Mouse (Mus musculus): ENCODE measurements around the gene Pdf.

Pdf gene

GRCm38 (mm10) chr8:107048061-107048941 is at the start of gene Pdf:
Gene Pdf, minus strand, starts transcription at chr8:107048614.
- peak; percentile 84 for DNase-seq (ENCODE audit: low spot score)

- peak; percentile 95 for DNase-seq (ENCODE audit: low spot score)
Observed at GRCm38 (mm10) chr8:107096366-107097036, 48.1 kb upstream of the Pdf start, which contains the start of gene Terf2. Gene Terf2, minus strand, starts transcription at chr8:107096547.

DNA sequence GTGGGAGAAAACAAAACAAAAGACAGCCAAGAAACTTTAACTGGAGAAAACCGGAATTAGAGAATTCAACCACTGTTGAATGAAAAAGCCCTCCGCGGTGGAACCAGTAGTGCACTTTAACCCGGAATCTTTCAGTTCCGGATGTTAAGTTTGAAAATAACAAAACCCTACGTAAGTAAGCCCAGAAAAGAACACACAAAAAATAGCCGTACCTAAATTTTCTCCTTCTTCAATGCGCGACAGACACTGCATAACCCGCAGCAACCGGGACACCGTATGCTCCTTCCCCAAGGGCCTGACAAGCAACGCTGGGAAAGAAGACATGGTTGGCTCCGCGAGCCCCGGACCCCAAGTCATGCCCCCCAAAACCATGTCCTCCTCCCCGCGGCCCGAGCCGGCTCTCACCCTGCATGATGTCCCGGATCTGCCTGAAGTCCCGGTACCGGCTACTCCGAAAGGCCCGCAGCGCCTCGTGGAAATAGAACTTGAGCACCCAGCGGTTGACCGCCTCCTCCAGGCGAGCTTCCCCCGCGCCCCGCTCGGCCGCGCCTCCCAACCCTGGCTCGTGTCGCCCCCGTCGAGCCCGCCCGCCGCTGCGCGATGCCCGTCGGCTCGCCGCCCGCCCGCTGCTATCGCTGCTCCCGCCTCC is 47.4 kb upstream of the Pdf start:
- DNase-seq (ENCODE audit: low spot score): no peak

GRCm38 (mm10) chr8:107090531-107090930 is 42.1 kb upstream of the Pdf start:
- no peak for DNase-seq (ENCODE audit: low spot score)

DNA sequence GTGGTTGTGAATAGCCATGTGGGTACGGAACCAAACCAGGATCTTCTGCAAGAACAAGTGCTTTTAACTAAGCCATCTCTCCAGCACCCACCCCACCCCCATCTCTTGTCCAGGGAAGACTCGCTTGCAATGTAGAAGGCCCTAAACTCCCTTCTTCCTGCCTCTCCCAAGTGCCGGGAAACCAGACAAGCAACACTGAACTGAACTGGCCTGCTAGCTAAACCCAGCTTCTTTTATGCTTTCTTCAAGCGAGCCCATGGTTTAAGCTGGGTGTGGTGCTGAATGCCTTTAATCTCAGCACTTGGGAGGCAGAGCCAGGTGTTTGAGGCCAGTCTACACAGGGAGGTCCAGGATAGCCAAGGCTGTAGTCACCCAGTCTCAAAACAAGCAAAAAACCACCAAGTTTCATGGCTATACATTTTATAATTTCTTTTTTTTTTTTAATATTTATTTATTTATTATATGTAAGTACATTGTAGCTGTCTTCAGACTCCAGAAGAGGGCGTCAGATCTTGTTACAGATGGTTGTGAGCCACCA is 40.2 kb upstream of the Pdf start:
- DNase-seq (ENCODE audit: low spot score): no peak

- DNase-seq (ENCODE audit: low spot score): no peak
Observed at GRCm38 (mm10) chr8:107086018-107086417, 37.6 kb upstream of the Pdf start.

- DNase-seq (ENCODE audit: low spot score): no peak
Observed at GRCm38 (mm10) chr8:107085358-107085757, 36.9 kb upstream of the Pdf start.

DNA sequence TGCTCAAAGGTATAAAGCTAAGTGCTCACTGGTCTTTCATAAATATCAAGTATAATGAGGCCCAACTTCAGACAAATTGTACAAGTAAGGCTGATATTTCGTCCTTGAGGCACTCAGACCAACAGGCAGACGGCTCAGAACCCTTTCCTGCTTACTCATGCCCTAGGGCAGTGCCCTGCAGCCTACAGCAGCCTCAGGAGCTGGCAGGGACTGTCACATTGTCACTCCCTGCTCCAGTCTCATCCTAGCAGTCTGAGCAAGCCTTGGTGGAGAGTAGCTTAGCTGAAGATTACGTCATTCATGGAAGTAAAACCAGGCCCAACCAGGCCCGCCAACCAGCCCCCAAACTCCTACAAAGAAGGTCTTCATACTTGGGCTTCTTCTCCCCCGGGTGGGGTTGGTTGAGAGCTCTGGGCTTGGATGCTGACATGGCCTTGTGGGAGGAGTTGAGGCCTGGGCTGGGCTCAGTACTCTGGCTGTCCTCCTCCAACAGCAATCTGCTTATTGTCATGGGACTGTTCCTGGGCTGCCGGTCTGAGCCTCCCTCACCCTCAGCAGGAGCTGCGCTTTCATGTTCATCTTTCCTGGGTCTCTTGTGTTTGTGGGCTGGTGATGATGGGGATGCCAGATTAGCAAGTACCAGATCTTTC is 27.9 kb upstream of the Pdf start:
- no peak for DNase-seq (ENCODE audit: low spot score)

DNA sequence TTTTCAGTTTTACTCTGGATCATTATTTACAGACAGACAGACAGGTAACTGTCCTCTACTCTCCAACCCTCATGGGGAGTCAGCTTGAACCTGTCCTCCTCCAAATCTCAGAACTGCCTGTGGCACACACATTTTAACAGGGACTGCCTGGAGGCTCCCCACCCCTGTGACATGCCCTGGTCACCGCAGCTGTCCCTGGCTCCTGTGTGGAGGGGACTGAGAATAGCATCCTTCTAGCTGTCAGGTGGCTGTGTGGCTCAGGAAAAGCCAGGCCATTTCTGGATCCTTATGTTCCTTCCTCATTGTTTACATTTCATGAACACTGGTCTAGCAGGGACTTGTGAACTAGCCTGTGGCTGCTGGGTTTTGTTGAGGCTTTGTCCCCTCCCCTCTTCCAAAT is 25.7 kb upstream of the Pdf start:
- no peak for DNase-seq (ENCODE audit: low spot score)

- DNase-seq (ENCODE audit: low spot score): no peak
Observed at GRCm38 (mm10) chr8:107073706-107074105, 25.3 kb upstream of the Pdf start.

GRCm38 (mm10) chr8:107065511-107066496 is 17.4 kb upstream of the Pdf start, which contains the start of gene Tmed6:
Gene Tmed6, minus strand, starts transcription at chr8:107065644.
- no peak for DNase-seq (ENCODE audit: low spot score)

GRCm38 (mm10) chr8:107062613-107063012 is 14.2 kb upstream of the Pdf start:
- no peak for DNase-seq (ENCODE audit: low spot score)

DNA sequence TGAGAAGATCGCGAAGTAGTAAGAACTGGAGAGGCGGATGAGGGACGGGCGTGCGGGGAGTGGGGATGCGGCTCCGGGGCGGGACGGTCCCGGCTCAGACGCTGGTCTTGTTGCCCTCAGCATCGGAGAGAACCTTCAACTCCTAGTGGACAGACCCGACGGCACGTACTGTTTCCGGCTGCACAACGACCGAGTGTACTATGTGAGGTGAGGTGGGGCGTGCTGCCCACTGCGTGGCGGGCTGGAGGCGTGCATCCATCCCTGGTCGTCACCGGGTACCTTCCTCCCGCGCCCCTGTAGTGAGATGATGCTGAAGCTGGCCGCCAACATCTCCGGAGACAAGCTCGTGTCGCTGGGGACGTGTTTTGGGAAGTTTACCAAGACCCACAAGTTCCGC is 8.6 kb upstream of the Pdf start:
- DNase-seq (ENCODE audit: low spot score): peak; percentile 37

- peak; percentile 97 for DNase-seq (ENCODE audit: low spot score)
Observed at GRCm38 (mm10) chr8:107056076-107056972, 7.9 kb upstream of the Pdf start, which contains the start of the genes Cog8 and Nip7. Gene Cog8, minus strand, starts transcription at chr8:107056689. Gene Nip7, plus strand, starts transcription at chr8:107056877.

- no peak for DNase-seq (ENCODE audit: low spot score)
Observed at GRCm38 (mm10) chr8:107052046-107052445, 3.6 kb upstream of the Pdf start.

- no peak for DNase-seq (ENCODE audit: low spot score)
Observed at GRCm38 (mm10) chr8:107049480-107049879, 1.1 kb upstream of the Pdf start.

GRCm38 (mm10) chr8:107046976-107047375 is 1.4 kb downstream of the Pdf start:
- no peak for DNase-seq (ENCODE audit: low spot score)

DNA sequence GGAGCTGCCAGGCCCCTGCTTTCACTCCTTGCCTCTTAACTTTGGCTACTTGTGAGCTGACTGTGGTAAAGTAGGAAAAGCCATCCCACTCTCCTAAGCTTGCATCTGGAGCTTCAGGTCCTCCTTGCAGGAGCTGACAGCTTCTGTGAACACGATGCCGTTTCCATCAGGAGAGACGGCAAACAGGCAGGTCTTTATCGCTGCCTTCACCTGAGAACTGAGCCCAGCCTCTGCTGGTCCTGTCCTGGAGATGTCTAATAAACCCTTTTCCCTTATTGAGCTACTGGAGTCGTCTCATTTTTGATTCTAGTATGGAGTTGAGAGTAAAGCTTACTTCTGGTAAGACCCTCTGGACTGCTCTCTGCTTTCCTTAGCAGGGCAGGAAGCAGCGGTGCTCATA is 2.9 kb downstream of the Pdf start:
- no peak for DNase-seq (ENCODE audit: low spot score)

DNA sequence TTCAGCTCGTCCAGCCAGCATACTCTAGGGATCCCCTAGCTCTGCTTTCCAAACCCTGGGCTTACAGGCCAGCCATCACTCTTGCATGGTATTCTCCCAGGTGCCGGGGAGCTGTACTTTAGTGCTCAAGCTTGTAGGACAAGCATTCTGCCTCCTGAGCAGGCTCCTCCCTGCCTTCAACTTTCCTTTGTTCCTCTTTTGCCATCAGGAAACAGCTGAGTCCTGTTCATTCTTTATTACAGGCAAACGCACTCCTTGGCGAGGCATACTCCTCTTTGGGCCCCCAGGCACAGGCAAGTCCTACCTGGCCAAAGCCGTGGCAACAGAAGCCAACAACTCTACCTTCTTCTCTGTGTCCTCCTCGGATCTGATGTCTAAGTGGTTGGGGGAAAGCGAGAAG is 7.8 kb downstream of the Pdf start:
- DNase-seq (ENCODE audit: low spot score): no peak

- DNase-seq (ENCODE audit: low spot score): no peak
Observed at GRCm38 (mm10) chr8:107036626-107037025, 11.8 kb downstream of the Pdf start.
